Mouse (Mus musculus) forebrain, embryonic 16.5 days (tissue): ENCODE results near the gene Clps. TPM values are rescaled to one million over a fixed set of nuclear protein-coding genes. Genes with fewer than 3 reads are reported as not detected.
A peak's percentile ranks its signal among the peaks of the same experiment; 100 is the strongest.
"Not testable (repeated sequence)": the region's sequence is repeated elsewhere in the genome, so short reads cannot be mapped to it uniquely, and the experiment has no call there.

Experiments
- ATAC-seq: fragments of 200-750 bp; cut with Nextera tagmentation; 2 replicates; pipeline ENCODE4 v1.8.0; 2017; ENCODE audit warnings: mild to moderate bottlenecking, moderate library complexity
- H3K27ac ChIP-seq: fragments of 300-500 bp; sonication (generic); 2 replicates; pipeline ENCODE4 v1.5.1; 2014; ENCODE audit warnings: low read length, control low read depth
- H3K27me3 ChIP-seq: fragments of 300-500 bp; sonication (generic); replicated peaks from 2 replicates; pipeline ENCODE4 v1.6.1; 2014; ENCODE audit warnings: low read length; ENCODE audit not compliant: control insufficient read depth, insufficient read depth
- H3K36me3 ChIP-seq: fragments of 300-500 bp; sonication (generic); 2 replicates; pipeline ENCODE4 v1.6.1; 2014; ENCODE audit not compliant: control insufficient read depth, insufficient read depth
- H3K4me1 ChIP-seq: fragments of 300-500 bp; sonication (generic); replicated peaks from 2 replicates; pipeline ENCODE4 v1.6.1; 2014; ENCODE audit warnings: low read length; ENCODE audit not compliant: control insufficient read depth, insufficient read depth
- H3K4me2 ChIP-seq: fragments of 300-500 bp; sonication (generic); 2 replicates; pipeline ENCODE4 v1.6.1; 2014; ENCODE audit warnings: mild to moderate bottlenecking, low read length, control low read depth
- H3K4me3 ChIP-seq: fragments of 300-500 bp; sonication (generic); replicated peaks from 2 replicates; pipeline ENCODE4 v1.5.1; 2014; ENCODE audit warnings: mild to moderate bottlenecking, low read length, control low read depth
- H3K9ac ChIP-seq: fragments of 300-500 bp; sonication (generic); replicated peaks from 2 replicates; pipeline ENCODE4 v1.6.1; 2014; ENCODE audit warnings: low read depth, low read length, control low read depth
- H3K9me3 ChIP-seq: fragments of 300-500 bp; sonication (generic); 2 replicates; pipeline ENCODE4 v1.6.1; 2016; ENCODE audit warnings: low read length; ENCODE audit not compliant: control insufficient read depth
- WGBS: fragments of 180-500 bp; shearing (Covaris S2); extraction: QIAGEN DNeasy Blood & Tissue Kit; methylation state at CpG from one replicate; pipeline ENCODE4 v1.1.7; 2014; 5-methylcytosine and 5-hydroxymethylcytosine counted together
- polyA plus RNA-seq: library from polyadenylated mRNA; unstranded; fragments of >200 nt; fragmentation: Nextera tagmentation; extraction: Ambion mirVana; gene quantifications from 2 replicates; pipeline ENCODE4 v1.2.1, GENCODE M21; 2015

Gene Clps
- polyA plus RNA-seq, 1 experiment from 2014 or later: not detected

DNA sequence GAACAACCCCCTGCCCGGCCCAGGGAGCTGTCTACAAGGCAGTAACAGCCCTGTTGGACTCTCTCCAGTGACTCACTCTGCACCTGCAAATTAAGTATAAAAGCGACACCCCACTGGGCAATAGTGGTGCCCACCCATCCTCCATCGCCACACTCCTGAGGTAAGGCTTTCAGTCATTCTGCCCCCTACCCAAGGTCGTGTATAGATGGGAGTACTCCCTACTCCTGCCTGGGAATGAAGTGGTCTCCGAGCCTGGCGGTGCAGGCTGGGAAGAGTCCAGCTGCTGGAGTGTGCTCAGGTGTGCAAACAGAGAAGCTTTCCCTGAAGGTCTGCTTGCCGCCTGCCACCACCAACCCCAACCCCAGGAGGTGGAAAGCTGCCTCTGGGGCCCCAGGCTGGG is 1.0 kb upstream of the Clps start:
- Histone ChIP-seq H3K4me1 (peaks cover 2% of the 10 kb centered on the region; the same call in 1 of the 2 replicates), H3K9ac (no peak overlapping the region), H3K4me3 (no peak overlapping the region), H3K27ac (no peak overlapping the region), H3K4me2 (no peak overlapping the region), H3K36me3 (no peaks in the 10 kb centered on the region), H3K27me3 (no peaks in the 10 kb centered on the region), H3K9me3 (no peaks in the 10 kb centered on the region)
- 63% methylated on average over 7 of the region's 7 CpGs for WGBS
- ATAC-seq: no peak

DNA sequence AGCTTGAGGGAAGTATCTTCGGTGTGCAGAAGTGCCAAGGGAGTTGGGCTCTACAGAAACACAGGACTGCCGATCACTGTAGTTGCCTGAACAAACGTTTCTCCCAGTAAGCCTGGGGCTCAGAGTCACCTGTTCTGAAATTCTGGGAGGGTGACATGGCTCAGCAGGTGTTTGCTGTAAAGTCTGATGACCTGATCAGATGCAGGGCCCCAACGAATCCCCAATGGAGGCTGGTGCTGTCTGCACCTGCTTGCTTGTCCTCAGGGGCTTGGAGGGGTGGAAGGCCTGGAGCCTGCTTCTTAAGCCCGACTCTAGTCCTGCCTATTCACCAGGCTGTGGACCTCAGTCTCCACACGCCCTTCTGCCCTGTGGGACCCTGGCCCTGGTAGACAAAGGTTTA is 2.8 kb downstream of the Clps start:
- Histone ChIP-seq H3K36me3 (no peaks in the 10 kb centered on the region), H3K27ac (no peak overlapping the region), H3K4me2 (no peak overlapping the region), H3K4me3 (no peak overlapping the region), H3K9ac (no peak overlapping the region), H3K27me3 (no peaks in the 10 kb centered on the region), H3K4me1 (peaks cover 4% of the 10 kb centered on the region; the same call in 1 of the 2 replicates), H3K9me3 (no peaks in the 10 kb centered on the region)
- no peak for ATAC-seq
- WGBS: 74% methylated on average over 6 of the region's 6 CpGs

DNA sequence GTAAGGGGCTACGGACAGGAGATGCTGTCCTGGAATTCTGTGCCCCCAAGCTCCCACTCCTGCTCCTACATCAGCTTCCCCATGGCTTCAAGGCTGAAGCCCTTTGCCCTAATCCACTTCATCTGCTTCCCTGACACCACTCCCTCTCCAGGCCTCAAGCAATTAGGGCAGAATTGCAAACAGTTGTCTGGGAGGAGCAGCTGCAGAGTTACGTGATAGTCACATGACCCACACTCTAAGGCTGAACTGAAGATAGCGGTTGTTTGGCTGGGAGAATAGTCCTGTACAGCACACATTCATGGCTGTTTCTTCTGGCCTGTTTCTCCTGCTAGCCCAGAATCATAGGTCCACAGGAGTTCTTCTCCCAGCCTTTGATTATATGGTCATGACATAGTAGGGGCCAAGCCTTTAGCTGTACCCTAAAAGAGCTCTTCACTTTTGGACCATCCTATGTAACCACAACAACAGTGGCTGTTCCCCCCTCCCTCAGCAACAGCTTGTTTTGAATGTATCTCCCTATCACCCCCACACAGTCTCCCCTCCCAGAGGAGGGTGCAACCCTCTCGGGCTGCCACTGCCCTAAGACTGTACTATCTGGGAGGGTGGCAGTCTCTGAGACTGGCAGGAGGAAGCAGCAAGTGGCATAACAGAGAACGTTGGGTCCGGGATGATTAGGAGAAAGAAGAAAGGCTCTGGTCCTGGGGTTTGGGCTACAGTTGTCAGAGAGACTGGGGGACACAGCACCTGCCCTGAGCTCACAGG is 3.8 kb downstream of the Clps start:
- ATAC-seq: peak; percentile 63; the same call in 1 of the 2 replicates
- 56% methylated on average over 6 of the region's 6 CpGs for WGBS
- Histone ChIP-seq H3K27me3 (no peaks in the 10 kb centered on the region), H3K36me3 (no peaks in the 10 kb centered on the region), H3K9ac (no peak overlapping the region), H3K9me3 (no peaks in the 10 kb centered on the region), H3K27ac (no peak overlapping the region), H3K4me1 (peaks cover 4% of the 10 kb centered on the region; the same call in 1 of the 2 replicates), H3K4me2 (no peak overlapping the region), H3K4me3 (no peak overlapping the region)

DNA sequence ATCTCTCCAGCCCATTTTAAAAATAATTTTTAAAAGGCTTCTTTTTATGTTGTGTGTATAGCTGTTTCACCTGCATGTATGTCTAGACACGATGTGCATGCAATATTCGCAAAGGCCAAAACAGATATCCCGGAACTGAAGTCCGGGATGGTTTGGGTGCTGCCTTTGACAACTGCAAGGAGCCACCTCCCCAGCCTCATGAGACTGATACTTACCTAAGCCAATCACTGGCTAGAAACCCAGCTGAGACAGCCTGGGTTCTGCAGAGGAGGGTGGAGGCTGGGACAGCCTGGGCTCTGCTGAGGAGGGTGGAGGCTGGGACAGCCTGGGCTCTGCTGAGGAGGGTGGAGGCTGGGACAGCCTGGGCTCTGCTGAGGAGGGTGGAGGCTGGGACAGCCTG is 6.5 kb downstream of the Clps start:
- H3K27me3 ChIP-seq, H3K4me2 ChIP-seq, H3K4me3 ChIP-seq, H3K27ac ChIP-seq, H3K9ac ChIP-seq, H3K9me3 ChIP-seq, H3K36me3 ChIP-seq, H3K4me1 ChIP-seq, ATAC-seq: not testable (repeated sequence)
- 89% methylated on average over 4 of the region's 4 CpGs for WGBS

DNA sequence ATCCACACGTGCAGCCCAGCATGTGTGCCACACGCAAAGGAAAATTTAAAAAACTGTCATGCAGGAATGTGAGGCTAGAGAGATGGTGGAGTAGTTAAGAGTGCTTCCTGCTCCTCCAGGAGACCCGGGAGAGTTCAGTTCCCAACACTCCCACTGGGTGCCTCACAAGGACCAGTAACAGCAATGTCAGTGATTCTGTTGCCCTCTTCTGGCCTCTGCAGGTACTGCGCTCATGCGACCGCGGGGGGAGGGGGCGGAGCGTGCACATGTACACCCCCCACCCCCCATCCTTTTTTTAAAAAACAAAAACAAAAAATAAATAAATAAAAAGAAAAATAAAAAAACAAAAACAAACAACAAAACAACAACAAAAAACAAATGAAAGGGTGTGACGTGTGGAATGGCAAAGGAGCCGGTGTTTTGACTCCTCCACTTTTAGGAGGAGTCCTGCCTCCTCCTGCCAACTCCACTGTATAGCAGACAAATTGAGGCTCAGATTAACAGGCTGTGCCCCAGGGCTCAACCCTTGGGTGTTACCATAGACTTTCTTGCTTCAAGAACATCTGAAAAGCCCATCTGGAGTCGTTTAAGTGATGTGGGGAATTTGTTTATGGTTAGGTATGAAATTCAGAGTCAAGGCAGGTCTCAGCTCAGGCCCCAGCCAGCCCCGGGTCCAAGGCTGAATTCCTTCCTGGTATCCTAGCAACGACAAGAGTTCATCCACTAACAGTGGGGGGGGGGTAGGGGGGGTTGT is 7.3 kb downstream of the Clps start:
- Histone ChIP-seq H3K27ac (no peak overlapping the region), H3K4me3 (no peak overlapping the region), H3K9ac (no peak overlapping the region), H3K36me3 (no peaks in the 10 kb centered on the region), H3K4me2 (no peak overlapping the region), H3K9me3 (no peaks in the 10 kb centered on the region), H3K4me1 (peaks cover 4% of the 10 kb centered on the region; the same call in 1 of the 2 replicates), H3K27me3 (no peaks in the 10 kb centered on the region)
- no peak for ATAC-seq
- WGBS: 8% methylated on average over 14 of the region's 14 CpGs

DNA sequence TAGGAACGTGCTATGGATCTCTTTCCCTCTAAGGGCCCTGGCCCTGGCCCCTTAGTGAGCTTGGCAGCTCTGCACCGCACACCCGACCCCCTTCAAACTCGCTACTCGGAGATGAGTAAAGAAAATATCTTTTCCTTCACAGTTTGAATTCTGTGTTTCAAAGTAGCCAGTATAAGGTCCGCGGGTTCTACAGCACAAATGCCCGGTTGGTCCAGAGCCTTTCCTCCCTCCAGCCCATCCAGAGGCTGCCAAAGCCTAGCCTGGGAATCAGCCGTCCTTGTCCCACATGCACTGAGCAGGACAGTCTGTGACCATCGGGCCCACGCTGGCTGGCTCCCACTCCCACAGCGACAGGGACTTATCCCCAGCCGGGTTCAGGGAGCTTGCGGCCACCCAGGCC is 11.5 kb downstream of the Clps start, which contains the start of gene Clpsl2:
Gene Clpsl2 (plus strand): TSS at position 301 of the 400 bp plus-strand sequence.
- H3K27me3 ChIP-seq: no peaks in the 10 kb centered on the region
- no peak within 1 kb of the TSS for H3K4me3 ChIP-seq
- H3K9me3 ChIP-seq: no peaks in the 10 kb centered on the region
- H3K4me1 ChIP-seq: no peaks in the 10 kb centered on the region
- no peak within 1 kb of the TSS for H3K9ac ChIP-seq
- no peaks in the 10 kb centered on the region for H3K36me3 ChIP-seq
- H3K4me2 ChIP-seq: no peak within 1 kb of the TSS
- ATAC-seq: no peak
- WGBS: 75% methylated on average over 14 of the region's 14 CpGs
- no peak within 1 kb of the TSS for H3K27ac ChIP-seq

DNA sequence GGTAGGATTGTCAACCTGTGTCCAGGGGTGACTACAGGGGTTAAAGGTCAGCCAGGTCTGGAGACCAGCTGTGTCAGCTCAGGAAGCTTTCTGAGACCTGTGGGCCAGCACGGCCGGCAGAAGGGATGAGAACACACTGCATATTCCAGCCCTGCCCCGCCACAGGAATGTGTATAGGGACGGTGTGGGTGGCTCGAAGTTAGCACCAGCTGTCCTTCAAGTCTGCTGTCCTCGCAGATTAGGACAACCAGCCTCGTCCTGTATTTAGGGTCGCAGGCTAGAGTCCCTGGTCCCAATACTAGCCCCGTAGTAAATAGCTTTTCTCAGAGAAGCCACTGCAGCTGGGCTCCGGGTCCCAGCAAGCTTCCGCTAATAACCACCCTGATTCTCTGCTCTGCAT is 12.0 kb downstream of the Clps start:
- H3K4me2 ChIP-seq: no peak overlapping the region
- no peak overlapping the region for H3K4me3 ChIP-seq
- H3K9ac ChIP-seq: no peak overlapping the region
- no peaks in the 10 kb centered on the region for H3K4me1 ChIP-seq
- WGBS: 76% methylated on average over 11 of the region's 11 CpGs
- H3K36me3 ChIP-seq: no peaks in the 10 kb centered on the region
- no peak overlapping the region for H3K27ac ChIP-seq
- ATAC-seq: no peak
- H3K9me3 ChIP-seq: no peaks in the 10 kb centered on the region
- no peaks in the 10 kb centered on the region for H3K27me3 ChIP-seq

DNA sequence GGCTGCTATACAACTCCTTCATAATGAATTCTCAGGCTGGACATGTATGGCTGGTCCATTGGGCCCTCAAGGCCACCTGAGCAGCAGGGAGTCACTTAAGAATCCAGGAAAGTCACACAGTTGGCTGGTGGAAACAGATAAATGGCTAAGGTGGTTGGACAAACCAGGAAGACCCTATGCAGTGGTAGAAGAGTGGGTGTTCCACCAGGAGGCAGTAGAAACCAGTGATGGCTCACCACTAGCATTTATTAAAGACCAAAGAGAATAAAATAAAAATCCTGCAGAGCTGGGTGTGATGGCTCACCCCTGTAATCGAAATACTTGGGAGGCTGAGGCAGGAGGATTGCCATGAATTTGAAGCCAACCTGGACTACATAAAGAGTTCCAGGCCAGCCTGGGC is 13.6 kb downstream of the Clps start:
- H3K9ac ChIP-seq: no peak overlapping the region
- H3K9me3 ChIP-seq: no peaks in the 10 kb centered on the region
- no peaks in the 10 kb centered on the region for H3K27me3 ChIP-seq
- no peaks in the 10 kb centered on the region for H3K36me3 ChIP-seq
- H3K4me2 ChIP-seq: no peak overlapping the region
- ATAC-seq: no peak
- H3K4me3 ChIP-seq: no peak overlapping the region
- H3K27ac ChIP-seq: no peak overlapping the region
- H3K4me1 ChIP-seq: no peaks in the 10 kb centered on the region
- 82% methylated on average over 1 of the region's 1 CpGs for WGBS

DNA sequence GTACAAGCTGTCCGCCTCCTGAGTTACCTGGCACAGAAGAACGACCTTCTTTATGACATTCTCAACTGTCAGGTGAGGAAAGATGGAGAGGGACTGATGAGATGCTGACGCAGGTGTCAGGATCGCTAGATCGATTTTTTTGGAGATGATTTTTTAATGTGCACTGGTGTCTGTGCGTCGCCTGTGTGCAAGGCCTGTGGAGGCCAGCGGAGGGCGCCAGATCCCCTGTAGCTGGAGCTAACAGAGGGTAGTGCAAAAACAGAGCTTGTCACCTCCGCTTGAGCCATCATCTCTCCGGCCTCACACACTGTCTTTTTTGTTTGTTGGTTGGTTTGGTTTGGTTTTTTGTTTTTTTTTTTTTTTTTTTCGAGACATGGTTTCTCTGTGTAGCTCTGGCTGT is 22.7 kb downstream of the Clps start:
- H3K9ac ChIP-seq: no peak overlapping the region
- WGBS: 52% methylated on average over 12 of the region's 12 CpGs
- 0 out of 2 replicates have a peak, but pooled peaks cover 5% of the 10 kb centered on the region for H3K9me3 ChIP-seq
- no peak overlapping the region for H3K27ac ChIP-seq
- no peaks in the 10 kb centered on the region for H3K36me3 ChIP-seq
- ATAC-seq: no peak
- no peak overlapping the region for H3K4me2 ChIP-seq
- no peak overlapping the region for H3K4me3 ChIP-seq
- H3K4me1 ChIP-seq: no peaks in the 10 kb centered on the region
- H3K27me3 ChIP-seq: no peaks in the 10 kb centered on the region
